Mouse (Mus musculus): Measurements from ENCODE around the gene Sept1.

DNA sequence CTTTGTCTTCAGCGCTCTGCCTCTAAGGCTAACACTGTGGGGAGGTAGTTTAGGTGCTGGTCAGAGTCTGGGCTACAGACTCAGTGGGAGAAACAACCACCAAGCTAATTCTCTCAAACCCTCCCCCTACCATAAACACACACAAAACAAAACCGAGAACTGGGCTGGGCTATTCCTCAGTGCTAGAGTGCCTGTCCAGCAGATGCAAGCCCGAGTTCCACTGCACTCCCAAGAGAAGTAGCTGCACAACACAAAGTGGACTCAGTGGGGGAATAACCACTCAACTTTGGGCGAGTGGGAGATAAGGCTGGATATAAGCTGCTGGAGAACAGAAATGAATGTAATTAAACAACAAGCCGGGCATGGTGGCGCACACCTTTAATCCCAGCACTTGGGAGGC is 42.3 kb downstream of the Sept1 start:
- TF ChIP-seq CTCF (IDR thresholded peaks at IDR 0.05; ENCODE audit: low read depth, low read length) (no peak), GATA1 (IDR thresholded peaks at IDR 0.05; ENCODE audit: borderline replicate concordance, low read length) (no peak), GATA2 (IDR thresholded peaks at IDR 0.05; ENCODE audit: borderline replicate concordance, low read depth, low read length) (no peak), TAL1 (conservative IDR thresholded peaks at IDR 0.05; ENCODE audit: low read depth, low read length) (no peak), POLR2AphosphoS5 (IDR thresholded peaks at IDR 0.05; ENCODE audit: insufficient replicate concordance, low read depth, low read length) (no peak)

All from G1E (cell line).